Mouse (Mus musculus): ENCODE data around the gene Wwc2. TPM values are rescaled to one million over a fixed set of nuclear protein-coding genes. Genes with fewer than 3 reads are reported as not detected.

The Wwc2 gene
- polyA plus RNA-seq, 1 experiment from 2014 or later, result 6.6 TPM

DNA sequence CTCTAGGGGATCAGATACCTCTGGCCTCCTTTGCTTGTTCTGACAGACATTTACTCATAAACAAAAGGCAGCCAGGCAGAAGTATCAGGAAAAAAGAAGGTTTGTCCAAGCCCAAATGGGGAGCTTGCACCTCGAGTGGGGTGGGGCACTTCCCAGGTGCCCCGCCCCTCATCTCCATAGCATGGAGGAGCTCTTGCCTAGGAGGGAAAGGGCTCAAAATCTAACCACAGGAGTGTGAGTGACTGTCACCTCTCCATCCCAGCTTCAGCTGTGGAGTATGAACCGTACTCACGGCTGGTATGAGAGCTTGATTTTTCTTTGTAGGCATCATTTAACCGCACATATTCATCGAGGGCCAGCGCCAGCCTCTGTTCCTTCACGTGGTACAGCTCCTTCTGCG lies 90.4 kb downstream of the Wwc2 start:
- 92% methylated on average over 9 of the region's 9 CpGs for WGBS
- no peaks in the 10 kb centered on the region for H3K27me3 ChIP-seq (ENCODE audit: control insufficient read depth, insufficient read depth, low read length)
- H3K4me1 ChIP-seq (ENCODE audit: control insufficient read depth, insufficient read depth, low read length), result no peaks in the 10 kb centered on the region
- H3K4me3 ChIP-seq (replicated peaks; ENCODE audit: low read depth, low read length), result no peak overlapping the region
- no peaks in the 10 kb centered on the region for H3K9me3 ChIP-seq (ENCODE audit: control insufficient read depth, low read length)
- H3K4me2 ChIP-seq (ENCODE audit: low read length), result no peak overlapping the region
- H3K9ac ChIP-seq (replicated peaks; ENCODE audit: low read length), result no peak overlapping the region
- no peaks in the 10 kb centered on the region for H3K36me3 ChIP-seq (ENCODE audit: control insufficient read depth, insufficient read depth, low read length)
- ATAC-seq (ENCODE audit: low FRiP score, low TSS enrichment) (no peak), DNase-seq (no peak)
- no peak overlapping the region for H3K27ac ChIP-seq (replicated peaks; ENCODE audit: low read depth, low read length)

- Histone ChIP-seq H3K9me3 (ENCODE audit: control insufficient read depth, low read length) (no peaks in the 10 kb centered on the region), H3K9ac (replicated peaks; ENCODE audit: low read length) (no peak overlapping the region), H3K36me3 (ENCODE audit: control insufficient read depth, insufficient read depth, low read length) (no peaks in the 10 kb centered on the region), H3K27ac (replicated peaks; ENCODE audit: low read depth, low read length) (no peak overlapping the region), H3K27me3 (ENCODE audit: control insufficient read depth, insufficient read depth, low read length) (no peaks in the 10 kb centered on the region), H3K4me1 (ENCODE audit: control insufficient read depth, insufficient read depth, low read length) (no peaks in the 10 kb centered on the region), H3K4me3 (replicated peaks; ENCODE audit: low read depth, low read length) (no peak overlapping the region), H3K4me2 (ENCODE audit: low read length) (no peak overlapping the region)
- 92% methylated on average over 3 of the region's 3 CpGs for WGBS
- DNase-seq (no peak), ATAC-seq (ENCODE audit: low FRiP score, low TSS enrichment) (no peak)
Observed at GRCm38 (mm10) chr8:47899891-47900290, 90.8 kb downstream of the Wwc2 start.

- WGBS, result 93% methylated on average over 3 of the region's 3 CpGs
- ATAC-seq (ENCODE audit: low FRiP score, low TSS enrichment), result no peak
- no peak for DNase-seq
- H3K27ac ChIP-seq (replicated peaks; ENCODE audit: low read depth, low read length), result no peak overlapping the region
- no peak overlapping the region for H3K9ac ChIP-seq (replicated peaks; ENCODE audit: low read length)
- H3K4me2 ChIP-seq (ENCODE audit: low read length), result no peak overlapping the region
- no peaks in the 10 kb centered on the region for H3K9me3 ChIP-seq (ENCODE audit: control insufficient read depth, low read length)
- no peaks in the 10 kb centered on the region for H3K36me3 ChIP-seq (ENCODE audit: control insufficient read depth, insufficient read depth, low read length)
- H3K4me1 ChIP-seq (ENCODE audit: control insufficient read depth, insufficient read depth, low read length), result peaks cover 5% of the 10 kb centered on the region; the same call in 1 of the 2 replicates
- H3K4me3 ChIP-seq (replicated peaks; ENCODE audit: low read depth, low read length), result no peak overlapping the region
- H3K27me3 ChIP-seq (ENCODE audit: control insufficient read depth, insufficient read depth, low read length), result no peaks in the 10 kb centered on the region
Observed at GRCm38 (mm10) chr8:47892419-47892818, 98.3 kb downstream of the Wwc2 start.

DNA sequence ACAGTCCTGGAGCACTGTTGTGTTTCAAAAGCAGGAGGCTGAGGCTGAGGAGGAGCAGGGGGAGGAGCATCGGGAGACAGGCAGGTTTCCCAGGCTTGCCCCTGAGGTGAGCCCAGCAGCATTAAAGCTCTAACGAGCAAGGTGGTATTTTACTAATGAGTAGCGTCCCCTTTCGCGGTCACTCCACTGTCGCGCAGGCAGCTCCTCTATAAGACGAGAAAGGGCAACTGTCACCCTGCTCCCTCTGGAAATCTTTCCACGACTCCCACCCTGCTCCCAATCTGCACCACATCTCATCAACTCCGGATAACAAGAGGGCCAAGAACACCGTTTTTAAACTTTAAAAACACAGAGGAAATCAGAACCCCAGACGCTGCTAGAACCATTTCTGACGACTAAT lies 99.1 kb downstream of the Wwc2 start:
- Histone ChIP-seq H3K4me1 (ENCODE audit: control insufficient read depth, insufficient read depth, low read length) (peaks cover 5% of the 10 kb centered on the region; the same call in 1 of the 2 replicates), H3K36me3 (ENCODE audit: control insufficient read depth, insufficient read depth, low read length) (no peaks in the 10 kb centered on the region), H3K4me3 (replicated peaks; ENCODE audit: low read depth, low read length) (no peak overlapping the region), H3K9me3 (ENCODE audit: control insufficient read depth, low read length) (no peaks in the 10 kb centered on the region), H3K9ac (replicated peaks; ENCODE audit: low read length) (no peak overlapping the region), H3K27me3 (ENCODE audit: control insufficient read depth, insufficient read depth, low read length) (no peaks in the 10 kb centered on the region), H3K27ac (replicated peaks; ENCODE audit: low read depth, low read length) (no peak overlapping the region), H3K4me2 (ENCODE audit: low read length) (no peak overlapping the region)
- ATAC-seq (ENCODE audit: low FRiP score, low TSS enrichment) (no peak), DNase-seq (no peak)
- 70% methylated on average over 13 of the region's 13 CpGs for WGBS

GRCm38 (mm10) chr8:47890814-47891210 lies 99.9 kb downstream of the Wwc2 start:
- no peak for ATAC-seq (ENCODE audit: low FRiP score, low TSS enrichment)
- peaks cover 5% of the 10 kb centered on the region; the same call in 1 of the 2 replicates for H3K4me1 ChIP-seq (ENCODE audit: control insufficient read depth, insufficient read depth, low read length)
- no peak for DNase-seq
- H3K4me2 ChIP-seq (ENCODE audit: low read length), result no peak overlapping the region
- H3K9me3 ChIP-seq (ENCODE audit: control insufficient read depth, low read length), result no peaks in the 10 kb centered on the region
- no peaks in the 10 kb centered on the region for H3K36me3 ChIP-seq (ENCODE audit: control insufficient read depth, insufficient read depth, low read length)
- H3K27ac ChIP-seq (replicated peaks; ENCODE audit: low read depth, low read length), result no peak overlapping the region
- no peaks in the 10 kb centered on the region for H3K27me3 ChIP-seq (ENCODE audit: control insufficient read depth, insufficient read depth, low read length)
- no peak overlapping the region for H3K9ac ChIP-seq (replicated peaks; ENCODE audit: low read length)
- H3K4me3 ChIP-seq (replicated peaks; ENCODE audit: low read depth, low read length), result no peak overlapping the region
- WGBS, result 84% methylated on average over 13 of the region's 13 CpGs

DNA sequence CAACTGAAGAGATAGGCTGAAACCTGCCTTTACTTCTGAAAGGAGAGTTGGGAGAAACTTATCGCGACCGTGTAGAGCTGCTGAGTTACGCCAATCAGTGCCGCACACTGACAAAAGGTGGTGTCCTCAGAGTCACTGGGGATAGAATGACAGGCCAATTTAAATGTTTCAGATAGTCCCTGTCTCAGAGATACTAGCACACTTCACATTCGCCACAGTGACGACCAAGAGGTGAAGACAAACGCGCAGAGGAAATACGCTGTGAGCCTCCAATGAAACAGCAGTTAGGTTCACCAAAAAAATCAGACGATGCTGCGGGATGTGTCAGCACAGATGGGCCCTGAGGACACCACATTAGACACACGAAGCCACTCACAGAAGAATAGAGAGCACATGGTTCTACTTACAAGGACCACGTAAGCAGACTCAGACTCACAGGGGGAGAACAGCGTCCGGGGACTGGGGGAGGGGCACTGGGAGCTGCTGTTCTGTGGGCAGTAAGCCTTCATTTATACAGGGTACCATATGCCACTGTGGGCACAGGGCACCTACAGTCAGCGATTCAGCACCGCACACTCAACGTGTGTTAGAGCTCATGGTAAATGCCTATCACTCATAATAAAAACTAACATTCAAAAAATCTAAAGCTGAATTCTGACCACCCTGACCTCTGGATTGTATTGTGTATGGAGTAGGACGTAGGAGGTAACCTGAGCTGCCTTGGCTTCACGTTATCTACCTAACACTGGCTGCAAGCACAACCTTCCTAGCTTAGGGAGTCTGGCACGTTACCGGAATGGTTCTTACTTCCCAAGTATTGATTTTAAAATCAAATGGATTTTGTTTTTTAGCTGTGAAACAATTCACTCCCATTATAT lies 100.5 kb downstream of the Wwc2 start:
- Histone ChIP-seq H3K36me3 (ENCODE audit: control insufficient read depth, insufficient read depth, low read length) (no peaks in the 10 kb centered on the region), H3K27ac (replicated peaks; ENCODE audit: low read depth, low read length) (no peak overlapping the region), H3K27me3 (ENCODE audit: control insufficient read depth, insufficient read depth, low read length) (no peaks in the 10 kb centered on the region), H3K9ac (replicated peaks; ENCODE audit: low read length) (no peak overlapping the region), H3K4me3 (replicated peaks; ENCODE audit: low read depth, low read length) (no peak overlapping the region), H3K4me2 (ENCODE audit: low read length) (peak overlapping the region; percentile 4; the same call in 1 of the 2 replicates), H3K4me1 (ENCODE audit: control insufficient read depth, insufficient read depth, low read length) (peaks cover 5% of the 10 kb centered on the region; the same call in 1 of the 2 replicates), H3K9me3 (ENCODE audit: control insufficient read depth, low read length) (no peaks in the 10 kb centered on the region)
- DNase-seq (peak; percentile 29), ATAC-seq (ENCODE audit: low FRiP score, low TSS enrichment) (no peak)
- WGBS, result 56% methylated on average over 23 of the region's 23 CpGs

DNA sequence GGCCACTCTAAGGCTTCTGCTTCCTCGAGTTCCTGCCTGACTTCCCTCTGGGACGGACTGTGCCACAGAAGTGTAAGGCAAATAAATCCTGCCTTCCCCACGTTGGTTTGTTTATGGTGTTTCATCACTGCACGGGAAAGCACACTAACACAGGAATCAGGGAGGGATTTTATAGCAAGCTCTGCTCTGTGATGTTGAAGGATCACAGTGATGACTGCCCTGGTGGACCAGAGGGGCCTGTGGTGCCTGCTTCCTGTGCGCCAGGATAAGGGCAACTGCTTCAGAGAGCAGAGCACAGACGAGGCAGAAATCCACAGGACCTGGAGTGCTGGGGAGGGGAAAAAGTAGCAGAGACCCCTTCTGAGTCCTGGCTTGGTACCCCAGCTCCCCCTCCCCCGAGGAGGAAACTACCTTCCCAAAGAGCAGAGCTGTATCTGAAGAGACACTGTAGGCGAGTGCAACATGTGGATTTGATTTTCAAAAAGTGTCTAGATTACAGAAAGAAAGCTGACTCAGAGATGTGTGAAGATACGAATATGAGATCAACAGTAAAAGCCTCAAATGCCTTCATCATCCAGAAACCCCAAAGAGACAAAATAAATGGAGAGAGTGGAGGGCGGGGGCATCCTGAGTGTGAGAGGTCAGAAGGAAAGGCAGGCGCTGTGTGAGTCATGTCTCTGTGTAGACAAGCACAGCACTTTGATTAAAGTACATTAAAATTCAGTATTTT lies 101.7 kb downstream of the Wwc2 start:
- no peaks in the 10 kb centered on the region for H3K27me3 ChIP-seq (ENCODE audit: control insufficient read depth, insufficient read depth, low read length)
- 82% methylated on average over 11 of the region's 11 CpGs for WGBS
- H3K27ac ChIP-seq (replicated peaks; ENCODE audit: low read depth, low read length), result no peak overlapping the region
- H3K9me3 ChIP-seq (ENCODE audit: control insufficient read depth, low read length), result no peaks in the 10 kb centered on the region
- peaks cover 5% of the 10 kb centered on the region; the same call in 1 of the 2 replicates for H3K4me1 ChIP-seq (ENCODE audit: control insufficient read depth, insufficient read depth, low read length)
- H3K4me2 ChIP-seq (ENCODE audit: low read length), result no peak overlapping the region
- no peak for ATAC-seq (ENCODE audit: low FRiP score, low TSS enrichment)
- H3K9ac ChIP-seq (replicated peaks; ENCODE audit: low read length), result no peak overlapping the region
- DNase-seq, result no peak
- H3K4me3 ChIP-seq (replicated peaks; ENCODE audit: low read depth, low read length), result no peak overlapping the region
- no peaks in the 10 kb centered on the region for H3K36me3 ChIP-seq (ENCODE audit: control insufficient read depth, insufficient read depth, low read length)

GRCm38 (mm10) chr8:47884306-47884705 lies 106.4 kb downstream of the Wwc2 start:
- ATAC-seq (ENCODE audit: low FRiP score, low TSS enrichment), result no peak
- 75% methylated on average over 5 of the region's 5 CpGs for WGBS
- Histone ChIP-seq H3K9me3 (ENCODE audit: control insufficient read depth, low read length) (no peaks in the 10 kb centered on the region), H3K4me3 (replicated peaks; ENCODE audit: low read depth, low read length) (no peak overlapping the region), H3K36me3 (ENCODE audit: control insufficient read depth, insufficient read depth, low read length) (no peaks in the 10 kb centered on the region), H3K27ac (replicated peaks; ENCODE audit: low read depth, low read length) (no peak overlapping the region), H3K4me2 (ENCODE audit: low read length) (no peak overlapping the region), H3K9ac (replicated peaks; ENCODE audit: low read length) (no peak overlapping the region), H3K4me1 (ENCODE audit: control insufficient read depth, insufficient read depth, low read length) (no peaks in the 10 kb centered on the region), H3K27me3 (ENCODE audit: control insufficient read depth, insufficient read depth, low read length) (no peaks in the 10 kb centered on the region)
- no peak for DNase-seq

Measured in midbrain, embryonic 14.5 days (tissue).